Mouse (Mus musculus) kidney, adult 2 months (tissue): ENCODE data around the gene Ptges2.

Source experiments
- CTCF ChIP-seq: fragments of 200-500 bp; conservative IDR thresholded peaks from 2 replicates; pipeline ENCODE4 v1.5.1; 2011; ENCODE audit warnings: low read depth, mild to moderate bottlenecking, control low read depth, low read length, moderate library complexity, mixed read lengths; ENCODE audit not compliant: insufficient read depth, insufficient read length
- POLR2A ChIP-seq: fragments of 200-500 bp; IDR thresholded peaks from one replicate; pipeline ENCODE4 v1.6.1; 2011; ENCODE audit warnings: low read depth, low read length, control low read depth

DNA sequence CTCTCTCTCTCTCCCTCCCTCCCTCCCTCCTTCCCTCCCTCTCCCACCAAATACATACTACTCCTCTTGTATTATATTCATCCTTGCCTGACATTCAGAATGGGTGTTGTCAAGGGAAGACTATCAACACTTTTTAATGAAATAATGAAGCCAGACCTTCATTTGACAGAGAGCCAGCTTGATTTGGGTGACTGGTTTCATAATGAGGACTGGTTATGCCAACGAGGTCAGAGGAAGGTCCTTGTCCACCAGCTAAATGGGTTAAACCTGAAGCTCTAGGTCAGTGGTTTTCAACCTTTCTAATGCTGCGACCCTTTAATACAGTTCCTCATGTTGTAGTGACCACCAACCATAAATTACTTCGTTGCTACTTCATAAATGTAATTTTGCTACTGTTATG is 43.0 kb downstream of the Ptges2 start:
- TF ChIP-seq CTCF (no peak), POLR2A (no peak)
